Mouse (Mus musculus): ENCODE data around the gene Abraxas2.

DNA sequence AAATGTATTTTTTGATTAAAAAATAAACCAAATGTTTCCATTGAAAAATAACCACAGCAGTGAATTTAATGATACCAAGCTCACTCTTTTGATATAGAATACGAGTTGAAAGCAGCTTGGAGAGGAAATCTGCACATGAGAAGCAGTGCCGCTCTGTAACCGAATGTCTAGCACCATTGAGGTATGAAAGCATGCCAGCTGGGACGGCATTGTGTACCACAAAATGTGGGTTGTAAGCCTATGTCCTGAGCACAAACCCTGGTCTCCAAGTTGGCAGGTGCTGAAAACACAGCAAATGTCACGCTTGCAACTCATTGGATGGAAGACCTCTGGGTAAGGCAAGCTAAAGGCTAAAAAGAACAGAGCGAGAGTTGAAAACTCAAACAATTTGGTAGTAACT lies 42.0 kb upstream of the Abraxas2 start:
- TF ChIP-seq POLR2A (IDR thresholded peaks at IDR 0.05; ENCODE audit: borderline replicate concordance, low read depth, low read length) (no peak), CTCF (IDR thresholded peaks at IDR 0.05; ENCODE audit: low read depth, low read length) (no peak)
